Mouse (Mus musculus) embryo, embryonic 10 days (tissue): ENCODE measurements at regions not wholly inside any gene's neighbourhood (a gene's known extent, or its start where the extent isn't known, plus 50 kb on each side); places are given as distances from the start of the nearest gene placed in this dataset.
A peak's percentile ranks its signal among the peaks of the same experiment; 100 is the strongest.

Experiments
- DNase-seq: peaks from one replicate; pipeline ENCODE4 v3.0.0-alpha.2; 2015; ENCODE audit warnings: low spot score

DNA sequence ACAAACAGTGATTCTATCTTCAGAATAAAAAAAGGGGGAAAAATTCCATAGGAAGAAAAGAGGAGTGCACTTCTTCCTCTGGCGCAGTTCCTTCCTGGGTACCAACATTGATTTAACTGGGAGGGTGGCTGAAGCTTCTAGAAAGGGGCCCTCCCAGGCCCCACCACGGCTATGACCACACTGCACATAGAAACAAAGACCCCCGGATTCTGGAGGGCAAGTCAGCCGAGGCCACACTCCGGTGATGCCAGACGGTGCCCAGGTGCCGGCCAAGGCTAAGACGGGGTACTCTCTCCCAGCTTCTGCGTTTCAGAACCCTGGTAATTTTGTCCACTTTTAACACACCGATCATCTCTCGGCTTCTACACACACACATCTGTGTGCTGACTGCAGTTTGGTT, 435.8 kb downstream of the Zfp536 start:
- no peak for DNase-seq

DNA sequence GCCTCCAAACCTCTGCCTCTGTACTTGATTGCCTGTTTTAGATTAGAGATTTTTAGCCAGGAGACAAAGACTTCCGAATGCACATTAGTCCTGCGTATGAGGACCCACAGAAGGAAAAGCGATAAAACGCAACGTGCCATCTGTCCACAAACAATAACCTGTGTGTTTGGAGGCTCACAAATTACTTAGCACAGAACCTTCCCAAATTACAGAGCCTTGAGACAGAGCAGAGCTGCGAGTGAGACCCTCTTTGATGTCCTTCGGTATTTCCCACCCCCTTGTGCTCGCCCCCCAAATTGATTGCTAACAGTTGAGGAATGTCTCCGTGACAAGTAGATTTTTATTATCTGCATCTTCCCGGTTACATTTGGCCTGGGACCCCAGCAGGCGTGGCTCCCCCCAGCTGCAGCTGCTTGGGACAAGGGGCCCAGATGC, 435.4 kb downstream of the Zfp536 start:
- peak; percentile 60 for DNase-seq

DNA sequence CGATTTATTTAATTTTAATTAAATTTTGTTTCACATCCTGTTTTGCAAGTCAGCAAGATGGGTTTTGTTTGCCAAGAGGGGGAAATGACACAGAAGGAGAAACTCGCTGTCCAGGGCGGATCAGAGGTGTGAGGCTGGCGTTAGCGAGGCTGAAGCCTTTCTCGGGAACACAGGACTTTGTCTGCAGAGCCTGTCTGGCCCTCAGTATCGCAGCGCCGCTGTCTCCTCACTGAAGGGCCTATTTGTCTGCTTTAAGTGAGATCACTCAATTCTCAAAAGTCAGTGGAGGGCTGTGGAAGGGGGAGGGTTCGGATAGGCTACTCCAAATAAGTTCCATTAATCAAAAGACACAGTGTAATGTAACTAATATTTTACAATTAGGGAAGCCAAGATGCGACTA, 430.8 kb downstream of the Zfp536 start:
- peak; percentile 68 for DNase-seq

DNA sequence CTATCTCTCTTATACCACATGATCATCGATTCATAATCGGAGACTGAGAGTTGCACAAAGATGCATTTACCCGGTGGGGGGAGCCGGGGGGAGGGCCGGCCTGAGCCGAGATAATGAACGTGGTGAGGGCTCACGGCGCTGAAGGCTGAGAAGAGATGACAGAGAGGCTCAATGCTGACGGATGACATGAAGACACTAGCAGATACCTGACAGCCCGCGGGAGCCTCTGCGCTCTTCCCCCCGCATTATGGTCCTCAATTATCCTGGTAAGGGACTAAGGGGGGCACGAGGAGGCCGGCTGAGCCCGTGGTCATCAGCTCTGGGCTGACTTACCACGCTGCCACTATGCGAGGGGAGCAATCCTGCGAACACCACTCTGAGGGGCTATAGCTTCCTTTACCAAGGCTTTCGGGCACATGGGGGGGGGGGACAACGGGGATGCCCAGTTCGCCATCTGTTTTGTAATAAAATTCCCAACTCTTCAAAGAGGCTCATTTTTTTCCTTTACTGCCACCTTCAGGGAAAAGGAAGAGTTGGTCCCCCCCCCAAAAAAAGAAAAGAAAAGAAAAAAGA, 430.3 kb downstream of the Zfp536 start:
- DNase-seq = no peak

DNA sequence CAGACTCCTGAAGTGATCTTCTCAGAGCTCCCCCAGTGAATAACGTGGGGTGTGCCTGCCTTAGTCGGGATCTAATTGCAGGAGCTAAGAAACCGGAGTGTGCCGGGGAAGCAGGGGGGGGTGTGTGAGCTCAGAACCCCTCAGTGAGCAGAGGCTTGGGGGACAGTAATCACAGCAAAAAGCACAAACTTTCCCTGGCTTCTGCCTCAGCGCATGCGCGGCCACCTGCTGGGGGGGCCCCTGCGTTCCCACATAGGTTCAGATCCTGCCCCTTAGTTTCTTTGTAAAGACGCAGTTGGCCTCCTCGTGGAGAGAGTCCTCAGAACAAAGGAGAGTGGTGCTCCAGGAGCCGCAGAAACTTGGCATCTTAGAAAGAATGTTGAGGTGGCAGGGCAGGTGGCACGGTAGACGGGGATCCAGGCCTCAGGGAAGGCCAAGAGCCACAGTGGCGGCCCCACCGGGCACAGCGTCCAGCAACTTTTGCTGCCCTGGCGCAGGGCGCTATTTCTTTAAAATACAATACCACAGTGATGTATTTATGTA, 429.7 kb downstream of the Zfp536 start:
- DNase-seq = no peak

DNA sequence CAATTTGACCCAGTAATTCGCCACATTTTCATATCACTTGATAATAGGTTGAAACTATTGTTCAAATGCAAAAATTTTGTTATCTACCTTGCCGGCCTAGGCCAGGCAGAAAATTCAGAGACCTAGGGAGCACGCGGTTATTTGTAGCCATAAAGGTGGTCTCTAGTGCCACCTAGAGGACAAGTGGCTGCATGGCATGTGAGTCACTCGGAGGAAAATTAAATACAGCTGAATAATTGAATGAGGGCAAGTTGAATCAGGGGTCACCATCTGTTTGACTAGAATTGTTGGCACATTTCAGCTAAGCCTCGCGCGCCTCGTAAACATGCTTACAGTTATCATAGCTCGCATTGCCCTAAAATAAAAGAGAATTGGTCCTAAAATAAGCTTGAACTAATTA, 427.4 kb downstream of the Zfp536 start:
- DNase-seq = peak; percentile 91

DNA sequence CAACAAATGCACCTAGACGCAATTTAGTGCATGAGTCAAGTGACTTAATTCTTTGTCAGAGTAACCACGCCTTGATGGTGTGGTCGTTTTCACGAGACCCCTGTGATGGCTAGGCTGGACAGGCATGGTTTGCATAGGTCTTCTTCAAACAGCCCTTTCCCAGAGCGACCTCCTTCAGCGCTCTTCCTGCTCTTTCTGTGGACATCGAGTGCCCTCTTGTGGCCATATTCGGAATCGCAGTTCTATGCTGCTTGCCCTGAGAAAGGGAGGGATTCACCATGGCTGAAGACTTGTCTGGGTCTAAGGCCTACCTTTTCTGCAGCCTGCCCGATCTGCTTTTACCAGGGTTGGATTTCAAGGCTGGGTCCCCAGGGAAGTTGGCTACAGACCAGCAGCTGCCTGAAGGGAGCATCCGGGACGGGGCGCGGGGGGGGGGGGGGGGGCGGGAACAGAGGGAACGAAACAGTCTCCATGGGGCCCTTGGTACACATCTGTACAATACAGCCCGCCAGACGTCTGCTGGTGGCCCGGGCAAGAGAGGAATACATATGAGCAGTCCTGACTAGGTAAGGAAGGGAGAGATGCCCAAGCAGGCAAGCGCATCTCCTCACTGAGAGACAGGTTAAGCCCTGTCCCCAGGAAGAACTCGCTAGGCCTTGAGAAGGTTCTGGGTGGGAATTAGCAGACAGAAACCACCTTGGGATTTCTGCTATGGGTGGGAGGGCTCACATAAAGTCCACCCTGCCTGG, 415.6 kb downstream of the Zfp536 start:
- peak; percentile 96 for DNase-seq

DNA sequence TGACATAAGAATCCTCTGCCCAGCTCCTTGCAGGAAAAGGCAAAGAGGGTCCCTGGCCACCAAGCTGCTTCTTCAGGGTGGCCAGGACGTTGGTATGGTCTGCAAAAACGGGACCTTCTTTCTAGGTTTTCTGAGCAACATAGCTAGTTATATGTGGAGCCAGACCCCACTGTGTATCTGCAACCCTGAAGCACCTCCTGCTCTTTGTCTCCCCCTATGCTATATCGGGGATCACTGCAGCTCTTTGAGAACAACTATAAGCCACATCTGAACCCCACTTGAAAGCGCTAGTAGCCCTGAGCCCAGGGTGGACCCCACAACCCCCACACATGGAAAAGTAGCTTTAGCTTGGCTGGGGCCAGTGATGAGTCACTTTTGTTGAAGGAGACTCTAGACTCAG, 414.9 kb downstream of the Zfp536 start:
- DNase-seq = no peak

DNA sequence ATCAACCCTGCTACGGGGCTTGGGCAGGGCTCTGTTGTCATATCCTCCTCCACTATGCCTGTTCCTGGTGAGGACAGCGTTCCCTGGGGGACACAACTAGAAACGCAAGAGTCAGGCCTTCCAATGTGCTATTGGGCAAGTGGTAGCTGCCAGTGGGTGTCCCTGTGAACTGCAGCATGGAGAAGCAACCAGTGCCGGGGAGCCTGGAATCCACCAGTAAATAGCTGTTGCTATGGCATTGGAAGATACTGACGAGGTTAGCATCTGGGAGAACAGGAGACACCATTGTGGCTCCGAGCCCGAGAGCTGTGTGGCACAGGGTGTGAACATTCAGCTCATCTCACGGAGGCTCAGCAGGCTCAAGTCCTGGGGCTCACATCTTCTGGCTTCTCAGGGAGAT, 414.0 kb downstream of the Zfp536 start:
- DNase-seq = no peak

DNA sequence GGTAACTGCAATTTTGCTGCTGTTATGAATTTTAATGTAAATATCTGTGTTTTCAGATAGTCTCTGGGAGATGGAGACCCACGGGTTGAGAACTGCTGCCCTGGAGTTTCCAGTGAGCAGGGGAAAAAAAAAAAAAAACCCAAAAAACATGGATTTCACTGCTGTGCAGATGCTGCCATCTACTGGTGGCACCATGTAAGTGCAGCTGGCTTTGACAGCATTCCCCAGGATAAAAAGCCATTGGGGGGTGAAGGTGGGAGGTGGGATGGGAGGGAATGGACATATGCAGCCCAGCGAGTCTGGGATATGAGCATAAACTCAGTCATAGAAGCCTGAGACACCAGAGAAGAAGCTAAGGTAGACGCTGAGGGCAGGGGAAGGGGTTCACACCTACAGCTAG, 413.3 kb downstream of the Zfp536 start:
- DNase-seq = peak; percentile 66

DNA sequence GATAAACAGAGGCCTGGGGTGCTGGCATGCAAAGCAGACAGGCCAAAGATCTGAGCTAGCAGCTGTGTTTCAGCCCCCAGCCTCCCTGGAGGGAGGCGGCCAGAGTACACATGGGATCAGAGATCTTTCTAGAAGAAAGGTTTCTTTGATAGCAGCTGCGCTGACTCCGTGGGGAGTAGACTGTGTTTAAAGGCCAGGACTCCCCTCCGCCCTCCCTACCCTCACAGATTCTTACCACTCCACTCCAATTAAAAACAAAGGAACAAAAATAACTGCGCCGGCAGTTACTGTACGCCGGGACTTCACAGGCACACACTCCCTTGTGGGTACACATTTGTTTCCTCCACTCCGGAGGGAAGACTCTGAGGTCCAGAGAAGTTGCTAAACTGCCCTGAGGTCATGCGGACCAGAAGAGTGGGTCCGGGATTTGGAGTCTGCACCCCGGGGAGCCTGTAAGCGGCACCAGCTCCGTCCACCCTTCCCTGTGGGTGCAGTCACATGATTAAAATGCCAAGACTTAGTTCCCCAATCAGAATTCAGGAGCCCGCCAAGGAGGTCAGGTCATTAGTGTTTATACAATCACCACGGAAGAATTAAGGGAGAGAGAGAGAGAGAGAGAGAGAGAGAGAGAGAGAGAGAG, 411.5 kb downstream of the Zfp536 start:
- DNase-seq = peak; percentile 54

DNA sequence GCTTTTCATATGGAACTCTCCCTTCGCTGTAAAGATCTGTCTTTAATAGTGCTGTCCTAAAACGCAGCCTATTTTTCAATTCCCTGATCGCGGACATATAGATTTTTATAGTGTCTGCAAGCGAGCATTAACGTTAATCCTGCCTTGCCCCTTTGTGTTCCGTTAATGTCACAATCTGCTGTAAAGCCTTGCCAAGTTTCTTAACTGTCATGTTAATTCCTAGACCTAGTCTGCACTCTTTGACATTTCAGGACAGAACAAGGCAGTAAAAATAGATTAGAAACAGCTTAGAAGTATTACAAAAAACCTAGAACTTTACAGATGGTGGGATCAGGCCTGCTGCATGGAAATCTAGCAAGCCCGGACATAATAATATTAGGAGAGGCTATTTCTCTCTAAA, 410.6 kb downstream of the Zfp536 start:
- no peak for DNase-seq

DNA sequence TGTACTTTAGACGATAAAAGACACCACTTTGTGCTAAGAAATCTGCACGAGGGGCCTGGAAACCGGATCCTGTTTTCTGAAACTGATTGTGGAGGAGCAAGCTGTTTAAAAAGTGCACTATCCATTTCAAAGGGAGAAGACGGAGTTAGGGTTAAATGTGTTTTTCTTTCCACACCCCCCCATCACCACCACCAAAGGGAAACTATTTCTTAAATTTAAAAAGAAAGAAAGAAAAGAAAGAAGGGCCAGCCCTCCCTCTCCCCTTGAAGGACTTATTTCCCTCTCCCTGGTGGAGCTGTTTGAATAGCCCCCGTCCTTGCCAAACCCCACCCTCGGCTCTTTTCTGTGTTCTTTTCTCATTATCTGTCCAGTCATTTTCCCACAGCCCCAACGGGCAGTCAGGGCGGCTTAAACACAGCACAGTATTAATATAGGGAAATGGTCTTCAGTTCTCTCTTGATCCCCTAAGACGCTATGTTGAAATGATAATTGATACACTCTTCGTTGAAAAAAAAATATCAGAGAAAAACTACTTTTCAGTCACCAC, 409.7 kb downstream of the Zfp536 start:
- DNase-seq = peak; percentile 50

DNA sequence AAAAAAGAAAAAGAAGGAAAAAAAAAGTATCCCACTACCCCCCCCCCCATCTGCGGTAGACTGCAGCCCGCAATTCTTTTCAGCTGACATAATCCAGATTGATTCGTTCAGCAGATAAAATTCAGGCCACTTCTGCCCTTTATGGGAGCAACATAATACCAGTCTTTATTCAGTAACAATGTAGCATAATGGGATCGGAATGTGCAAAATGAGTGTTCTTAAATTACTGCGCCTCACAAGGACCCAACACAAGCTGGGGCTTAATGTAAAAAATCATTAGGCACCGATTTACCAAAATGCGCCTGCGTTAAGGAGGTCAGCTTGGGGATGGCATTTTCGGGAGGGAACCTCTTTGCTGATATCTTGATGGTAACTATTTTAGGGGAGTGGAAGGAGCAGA, 409.2 kb downstream of the Zfp536 start:
- DNase-seq = no peak

DNA sequence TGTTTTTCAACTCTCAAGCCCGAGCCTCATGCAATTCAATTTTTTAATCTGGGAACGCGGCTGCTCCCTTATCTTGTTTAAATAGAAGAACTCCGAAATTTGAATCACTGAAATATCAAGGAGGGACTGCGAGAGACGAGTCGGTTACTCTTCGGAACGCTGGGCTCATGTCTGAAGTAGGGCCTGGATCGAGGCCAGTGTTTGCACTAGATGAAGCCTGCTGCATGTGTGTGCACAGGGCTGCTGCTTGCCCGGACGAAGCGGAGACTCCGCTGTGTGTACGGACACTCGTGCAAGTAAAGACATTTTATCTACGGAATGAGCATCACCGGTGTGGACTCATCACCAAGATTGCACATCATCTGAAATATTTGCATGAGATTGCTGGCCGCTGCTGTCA, 407.4 kb downstream of the Zfp536 start:
- no peak for DNase-seq

DNA sequence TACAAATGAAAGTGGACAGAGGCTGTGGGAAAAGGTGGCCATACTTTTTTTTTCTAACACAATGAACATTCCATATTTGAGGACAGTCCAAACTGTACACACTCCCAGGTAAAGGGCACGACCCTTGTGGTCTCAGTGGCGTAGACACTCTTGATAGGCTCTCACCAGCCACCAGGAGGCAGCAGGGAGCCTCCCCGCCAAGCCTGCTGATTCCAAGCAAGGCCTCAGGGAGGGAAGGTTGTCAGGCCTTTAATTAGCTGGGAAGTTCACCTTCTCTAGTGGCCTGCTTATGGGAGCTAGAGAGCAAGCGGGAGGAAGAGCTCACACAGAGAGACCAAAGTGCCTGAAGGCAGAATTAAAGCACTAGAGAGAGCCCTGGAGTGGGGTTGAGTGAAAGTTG, 403.7 kb downstream of the Zfp536 start:
- DNase-seq = peak; percentile 74

DNA sequence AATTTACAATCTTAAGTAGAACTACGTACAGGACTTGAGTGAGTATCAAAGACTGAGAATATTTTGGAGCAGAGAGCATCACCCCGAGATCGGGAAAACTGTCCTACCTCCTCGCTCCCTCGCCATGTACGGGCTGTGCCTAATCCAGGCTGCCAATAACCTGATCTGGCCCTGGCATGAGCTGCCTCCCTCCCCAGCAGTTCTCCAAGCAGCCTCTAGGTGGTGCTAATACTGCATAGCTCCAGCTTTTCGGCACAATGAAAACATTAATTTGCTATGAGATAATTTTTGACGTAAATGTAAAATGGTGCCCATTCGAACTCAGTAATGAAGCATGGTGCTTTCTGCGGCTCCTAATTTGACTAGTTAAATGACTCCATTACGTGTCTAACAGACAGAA, 399.6 kb downstream of the Zfp536 start:
- DNase-seq = peak; percentile 87

DNA sequence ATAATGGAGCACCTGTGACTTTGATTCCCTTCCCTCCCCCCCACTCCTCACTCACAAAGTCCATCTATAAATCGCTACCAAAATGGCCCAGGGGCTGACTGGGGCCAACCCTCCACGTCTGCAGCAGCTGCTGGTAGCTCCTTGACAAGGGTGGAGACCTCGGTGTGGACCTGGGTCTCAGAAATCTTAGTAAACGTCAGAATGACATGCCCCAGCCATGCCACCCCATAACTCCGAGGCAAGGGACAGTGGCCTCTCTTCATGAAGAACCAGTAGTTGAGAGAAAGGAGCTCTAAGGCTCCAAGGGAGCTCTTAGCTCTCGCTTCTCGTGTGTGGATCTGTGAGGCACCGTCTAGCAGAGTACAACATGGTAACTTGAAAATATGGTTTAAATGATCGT, 398.4 kb downstream of the Zfp536 start:
- DNase-seq = no peak

DNA sequence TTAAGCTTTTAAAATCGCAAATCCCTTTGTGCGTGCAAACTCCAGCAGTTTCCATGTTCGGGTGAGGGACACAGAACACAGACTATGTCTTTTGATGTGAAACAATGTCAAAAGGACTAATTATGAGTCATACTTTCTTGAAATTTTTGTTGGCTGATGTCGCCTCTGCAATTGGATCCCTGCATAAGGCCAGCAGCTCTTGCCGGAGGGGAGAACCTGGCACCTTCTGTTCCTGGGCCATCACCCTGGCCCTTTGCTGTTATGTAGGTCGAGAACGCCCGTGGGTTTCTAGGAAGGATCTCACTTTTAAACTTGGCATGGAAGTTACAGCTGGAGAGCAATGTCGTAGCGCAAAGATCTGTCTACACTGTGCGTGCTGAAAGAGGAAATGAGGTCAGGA, 397.9 kb downstream of the Zfp536 start:
- DNase-seq = no peak

DNA sequence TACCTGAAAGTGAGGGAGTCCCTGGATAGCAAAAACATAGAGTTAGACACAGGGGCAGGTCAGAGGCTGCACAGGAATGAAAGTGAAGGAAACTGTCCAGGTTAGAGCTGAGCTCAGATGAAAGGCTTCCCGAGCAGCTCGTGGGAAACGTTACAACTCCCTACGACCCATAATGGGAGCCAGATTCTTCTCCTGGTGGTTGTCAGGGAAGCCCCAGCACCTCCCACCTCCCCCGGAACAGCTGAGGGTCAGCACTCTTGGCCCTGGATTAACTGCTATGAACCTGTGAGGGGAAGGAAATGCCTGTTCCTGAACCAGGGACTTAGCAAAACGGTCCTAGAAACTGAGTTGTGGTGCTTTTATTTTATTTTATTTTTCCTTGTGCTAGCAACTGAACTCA, 397.2 kb downstream of the Zfp536 start:
- peak; percentile 71 for DNase-seq

DNA sequence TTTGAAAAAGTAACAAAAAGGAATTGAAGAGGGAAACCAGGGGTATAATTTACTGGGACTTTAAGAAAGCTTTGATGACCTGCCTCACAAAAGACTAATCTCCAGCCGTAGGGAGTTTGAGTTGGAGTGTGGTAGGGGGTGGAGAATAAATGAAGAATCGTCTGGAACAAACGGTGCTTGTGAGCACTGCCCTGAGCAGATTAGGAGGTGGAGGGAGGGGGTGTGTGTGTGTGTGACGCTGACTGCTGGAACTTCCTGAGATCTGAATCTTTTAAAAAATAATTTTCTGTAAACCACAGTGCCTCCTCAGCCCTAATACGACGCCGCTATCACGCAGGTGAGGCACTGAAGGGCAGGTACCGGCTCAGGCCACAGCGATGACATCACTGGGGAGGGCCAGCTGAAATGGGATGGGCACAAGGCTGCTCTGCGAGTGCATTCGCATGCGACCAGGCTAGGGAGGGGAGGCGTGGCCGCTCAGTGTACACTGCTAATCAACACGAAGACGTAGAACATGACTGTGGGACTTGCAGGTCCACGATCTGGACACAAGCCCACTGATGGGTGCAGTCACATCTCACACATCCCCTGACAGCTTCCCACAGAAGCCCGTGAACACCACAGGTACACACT, 395.4 kb downstream of the Zfp536 start:
- no peak for DNase-seq

DNA sequence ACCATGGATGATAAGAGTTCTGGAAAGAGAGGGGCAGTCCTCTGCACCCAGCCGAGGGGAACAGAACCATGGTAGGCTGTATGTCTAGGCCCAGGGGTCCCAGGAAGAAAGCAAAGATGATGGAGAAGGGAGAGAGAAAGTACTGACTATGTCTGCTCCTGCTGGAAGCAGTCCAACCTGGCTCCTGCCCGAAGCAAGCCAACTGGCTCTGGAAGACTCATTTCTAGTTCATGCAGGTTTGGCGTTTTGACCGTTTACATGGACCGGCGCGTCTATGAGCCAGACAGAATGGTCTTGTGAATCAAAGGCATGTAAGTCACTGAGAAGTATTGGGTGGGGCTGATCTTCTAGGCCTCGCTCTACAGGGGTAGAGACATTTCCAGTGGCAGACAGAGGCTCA, 385.6 kb downstream of the Zfp536 start:
- DNase-seq = no peak
